Mouse (Mus musculus): ENCODE measurements at regions not wholly inside any gene's neighbourhood (a gene's known extent, or its start where the extent isn't known, plus 50 kb on each side); places are given as distances from the start of the nearest gene placed in this dataset.

GRCm38 (mm10) chr12:30647511-30647910 lies 63.3 kb downstream of the Tmem18 start:
- no peak for DNase-seq

- DNase-seq = peak in 1 of 2 experiments; percentile 2
Observed at GRCm38 (mm10) chr12:30651506-30651905, 67.3 kb downstream of the Tmem18 start.

- DNase-seq = no peak
Observed at GRCm38 (mm10) chr12:30654347-30655075, 70.3 kb downstream of the Tmem18 start.

GRCm38 (mm10) chr12:30655076-30655421 lies 70.8 kb downstream of the Tmem18 start:
- no peak for DNase-seq

- DNase-seq = no peak
Observed at GRCm38 (mm10) chr12:30678826-30679225, 94.6 kb downstream of the Tmem18 start.

GRCm38 (mm10) chr12:30690038-30690437 lies 105.8 kb downstream of the Tmem18 start:
- no peak for DNase-seq

GRCm38 (mm10) chr12:30693540-30693939 lies 109.3 kb downstream of the Tmem18 start:
- DNase-seq = no peak

- DNase-seq = no peak
Observed at GRCm38 (mm10) chr12:30698256-30698655, 114.0 kb downstream of the Tmem18 start.

- DNase-seq = no peak
Observed at GRCm38 (mm10) chr12:30703691-30704090, 119.5 kb downstream of the Tmem18 start.

- no peak for DNase-seq
Observed at GRCm38 (mm10) chr12:30707271-30707670, 123.0 kb downstream of the Tmem18 start.

GRCm38 (mm10) chr12:30708635-30709181 lies 124.5 kb downstream of the Tmem18 start:
- DNase-seq = no peak

- DNase-seq = peak; percentile 6 to 12
Observed at GRCm38 (mm10) chr12:30710554-30710953, 126.3 kb downstream of the Tmem18 start.

GRCm38 (mm10) chr12:30726747-30727146 lies 142.5 kb downstream of the Tmem18 start:
- DNase-seq = no peak

- DNase-seq = no peak
Observed at GRCm38 (mm10) chr12:30729437-30729836, 145.2 kb downstream of the Tmem18 start.

- DNase-seq = no peak
Observed at GRCm38 (mm10) chr12:30767621-30768020, 116.5 kb upstream of the Alkal2 start.

GRCm38 (mm10) chr12:30793371-30793770 lies 90.8 kb upstream of the Alkal2 start:
- no peak for DNase-seq

GRCm38 (mm10) chr12:30816096-30816495 lies 68.0 kb upstream of the Alkal2 start:
- no peak for DNase-seq

GRCm38 (mm10) chr12:30831383-30831782 lies 52.7 kb upstream of the Alkal2 start:
- no peak for DNase-seq

Data from cerebellum, postnatal 36 days (tissue).